Mouse (Mus musculus) bone marrow macrophage, adult 2 months (primary cell): ENCODE results near the gene Copg1. TPM values are rescaled to one million over a fixed set of nuclear protein-coding genes. Genes with fewer than 3 reads are reported as not detected.

Experiments
- H3K27ac ChIP-seq: 2 replicates; pipeline ENCODE4 v1.5.1; 2012; ENCODE audit warnings: low read depth, low read length; ENCODE audit not compliant: insufficient read depth
- H3K4me1 ChIP-seq: 2 replicates; pipeline ENCODE4 v1.6.1; 2012; ENCODE audit warnings: low read length; ENCODE audit not compliant: control insufficient read depth, insufficient read depth
- H3K4me3 ChIP-seq: 2 replicates; pipeline ENCODE4 v1.5.1; 2012; ENCODE audit warnings: mild to moderate bottlenecking, low read length, moderate library complexity; ENCODE audit not compliant: insufficient read depth
- CTCF ChIP-seq: IDR thresholded peaks from 2 replicates; pipeline ENCODE4 v1.5.1; 2012; ENCODE audit warnings: low read depth, mild to moderate bottlenecking, low read length, moderate library complexity
- POLR2A ChIP-seq: IDR thresholded peaks from 2 replicates; pipeline ENCODE4 v1.6.1; 2012; ENCODE audit warnings: mild to moderate bottlenecking, low read depth, low read length, borderline replicate concordance
- polyA plus RNA-seq: library from polyadenylated mRNA; stranded (reverse); fragments of >200 nt; gene quantifications from 2 replicates; pipeline ENCODE4 v1.2.4, GENCODE M21; 2012; ENCODE audit not compliant: missing spikeins, insufficient read depth, insufficient read length

The Copg1 gene
- polyA plus RNA-seq, 1 experiment: 49.5 TPM

- peaks cover 13% of the 10 kb centered on the region for H3K4me1 ChIP-seq
- no peak for TF ChIP-seq POLR2A
- H3K27ac ChIP-seq: no peak overlapping the region
- no peak overlapping the region for H3K4me3 ChIP-seq
Measured at GRCm38 (mm10) chr6:87873963-87874362, 13.7 kb upstream of the Copg1 start.

- H3K4me3 ChIP-seq: no peak overlapping the region
- no peak overlapping the region for H3K27ac ChIP-seq
- H3K4me1 ChIP-seq: peaks cover 5% of the 10 kb centered on the region; the same call in 1 of the 2 replicates
- TF ChIP-seq POLR2A (no peak), CTCF (no peak)
Measured at GRCm38 (mm10) chr6:87875083-87875482, 12.5 kb upstream of the Copg1 start.

GRCm38 (mm10) chr6:87875562-87875961 is 12.1 kb upstream of the Copg1 start:
- TF ChIP-seq POLR2A (no peak), CTCF (no peak)
- Histone ChIP-seq H3K4me3 (no peak overlapping the region), H3K4me1 (peaks cover 5% of the 10 kb centered on the region; the same call in 1 of the 2 replicates), H3K27ac (no peak overlapping the region)

- H3K4me3 ChIP-seq: no peak overlapping the region
Measured at GRCm38 (mm10) chr6:87876068-87876643, 11.5 kb upstream of the Copg1 start.

GRCm38 (mm10) chr6:87879010-87879409 is 8.6 kb upstream of the Copg1 start:
- no peak overlapping the region for H3K27ac ChIP-seq
- no peak overlapping the region for H3K4me3 ChIP-seq
- no peak for TF ChIP-seq POLR2A
- no peak for TF ChIP-seq CTCF
- peaks cover 4% of the 10 kb centered on the region; the same call in 1 of the 2 replicates for H3K4me1 ChIP-seq

More at GRCm38 (mm10) chr6:87876068-87876643, 11.5 kb upstream of the Copg1 start:
- Histone ChIP-seq H3K27ac (no peak overlapping the region), H3K4me1 (peaks cover 5% of the 10 kb centered on the region; the same call in 1 of the 2 replicates)
- no peak for TF ChIP-seq CTCF
- no peak for TF ChIP-seq POLR2A

GRCm38 (mm10) chr6:87879628-87880027 is 8.0 kb upstream of the Copg1 start:
- H3K4me1 ChIP-seq: peaks cover 4% of the 10 kb centered on the region; the same call in 1 of the 2 replicates
- no peak overlapping the region for H3K4me3 ChIP-seq
- no peak for TF ChIP-seq POLR2A
- TF ChIP-seq CTCF: no peak
- H3K27ac ChIP-seq: no peak overlapping the region

- no peak overlapping the region for H3K27ac ChIP-seq
- TF ChIP-seq CTCF: no peak
- TF ChIP-seq POLR2A: no peak
- peaks cover 6% of the 10 kb centered on the region for H3K4me1 ChIP-seq
- no peak overlapping the region for H3K4me3 ChIP-seq
Measured at GRCm38 (mm10) chr6:87882221-87882620, 5.4 kb upstream of the Copg1 start.

GRCm38 (mm10) chr6:87882816-87883215 is 4.8 kb upstream of the Copg1 start:
- TF ChIP-seq CTCF: no peak
- no peak for TF ChIP-seq POLR2A
- no peak overlapping the region for H3K27ac ChIP-seq
- peaks cover 7% of the 10 kb centered on the region for H3K4me1 ChIP-seq
- no peak overlapping the region for H3K4me3 ChIP-seq

GRCm38 (mm10) chr6:87886721-87887120 is 893 bp upstream of the Copg1 start:
- Histone ChIP-seq H3K27ac (no peak overlapping the region), H3K4me3 (no peak overlapping the region), H3K4me1 (peaks cover 11% of the 10 kb centered on the region)
- TF ChIP-seq POLR2A: no peak
- TF ChIP-seq CTCF: no peak

- no peak for TF ChIP-seq POLR2A
- TF ChIP-seq CTCF: no peak
- Histone ChIP-seq H3K4me3 (no peak overlapping the region), H3K27ac (no peak overlapping the region), H3K4me1 (peaks cover under 1% of the 10 kb centered on the region)
Measured at GRCm38 (mm10) chr6:87893931-87894330, 6.3 kb downstream of the Copg1 start.

GRCm38 (mm10) chr6:87898028-87898427 is 10.4 kb downstream of the Copg1 start:
- no peaks in the 10 kb centered on the region for H3K4me1 ChIP-seq
- TF ChIP-seq POLR2A (no peak), CTCF (no peak)
- H3K27ac ChIP-seq: no peak overlapping the region
- no peak overlapping the region for H3K4me3 ChIP-seq
